Mouse (Mus musculus): Measurements from ENCODE around the gene Slit3.

DNA sequence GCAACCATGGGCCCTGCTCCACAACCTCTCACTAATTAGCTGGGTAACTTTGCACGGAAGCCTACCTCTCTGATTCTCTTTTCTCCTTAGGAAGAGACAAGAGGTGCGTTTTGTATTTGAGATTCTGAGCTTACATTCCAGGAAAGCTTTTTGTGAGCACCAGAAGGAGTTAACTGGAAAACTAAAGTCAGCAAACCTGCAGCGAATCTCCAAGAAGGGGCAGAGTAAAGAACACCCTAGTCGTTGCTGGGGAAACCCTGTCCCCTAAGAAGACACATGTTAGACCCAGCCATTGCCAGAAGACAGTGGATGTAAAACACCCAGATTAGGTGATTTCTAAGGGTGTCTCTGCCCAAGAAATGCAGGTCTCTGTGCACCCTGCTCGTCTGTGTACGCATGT lies 2.3 kb upstream of the Slit3 start:
- TF ChIP-seq CTCF (IDR thresholded peaks at IDR 0.05; ENCODE audit: low read depth) (no peak), EP300 (IDR thresholded peaks at IDR 0.05; ENCODE audit: low read depth) (no peak)
